Mouse (Mus musculus) monocyte, adult 2 months (primary cell): Measurements from ENCODE around the gene Pbx2.

Source experiments
- DNase-seq, 2 experiments: peaks; one replicate each; pipeline ENCODE4 v3.0.0; 2022; ENCODE audit warnings: low spot score in 2 of 2, low read depth in 1 of 2

The Pbx2 gene

GRCm38 (mm10) chr17:34628644-34628967, 37.5 kb downstream of the Pbx2 start:
- DNase-seq = no peak

- DNase-seq = no peak
Observed at GRCm38 (mm10) chr17:34629221-34629751, 38.2 kb downstream of the Pbx2 start, which contains the start of gene Prrt1. Prrt1 (plus strand) TSS chr17:34629533.

DNA sequence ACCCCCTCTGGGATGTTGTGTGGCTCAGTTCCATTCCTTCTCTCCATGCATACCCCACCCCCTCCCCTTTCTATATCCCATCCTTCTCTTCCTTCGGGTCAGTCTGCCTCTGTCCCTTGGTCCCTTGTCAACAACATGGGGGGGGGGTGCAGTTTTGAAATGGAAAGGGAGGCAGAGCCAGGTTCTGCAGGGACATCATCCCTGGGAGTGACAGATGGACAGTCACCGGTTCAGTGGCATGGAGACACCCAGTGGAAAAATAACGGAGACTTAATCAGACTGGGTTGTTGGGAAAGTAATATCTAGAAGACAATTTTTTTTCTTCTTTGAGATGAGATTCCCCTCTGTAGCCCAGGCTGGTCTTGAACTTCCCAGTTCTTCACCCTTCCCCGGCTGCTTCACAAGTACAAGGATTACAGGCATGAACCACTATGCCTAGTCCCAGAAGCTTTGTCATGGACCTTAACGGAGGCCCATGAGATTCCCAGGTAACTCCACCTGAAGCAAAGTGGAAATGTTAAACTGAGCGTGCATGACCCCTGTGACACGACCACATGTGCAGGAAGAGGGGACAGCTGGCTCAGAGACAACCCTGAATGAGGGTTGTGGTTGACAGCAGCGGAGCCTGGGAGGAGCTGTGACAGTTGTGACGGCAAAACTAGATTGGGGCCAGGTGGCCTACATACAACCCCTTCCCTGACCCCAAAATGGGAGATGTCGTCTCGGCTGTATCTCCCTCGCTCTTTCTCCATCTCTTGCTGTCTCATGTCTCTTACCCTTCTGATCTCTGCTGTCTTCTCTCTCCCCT, 38.9 kb downstream of the Pbx2 start:
- DNase-seq = no peak

- DNase-seq = no peak
Observed at GRCm38 (mm10) chr17:34630761-34631301, 39.8 kb downstream of the Pbx2 start.

DNA sequence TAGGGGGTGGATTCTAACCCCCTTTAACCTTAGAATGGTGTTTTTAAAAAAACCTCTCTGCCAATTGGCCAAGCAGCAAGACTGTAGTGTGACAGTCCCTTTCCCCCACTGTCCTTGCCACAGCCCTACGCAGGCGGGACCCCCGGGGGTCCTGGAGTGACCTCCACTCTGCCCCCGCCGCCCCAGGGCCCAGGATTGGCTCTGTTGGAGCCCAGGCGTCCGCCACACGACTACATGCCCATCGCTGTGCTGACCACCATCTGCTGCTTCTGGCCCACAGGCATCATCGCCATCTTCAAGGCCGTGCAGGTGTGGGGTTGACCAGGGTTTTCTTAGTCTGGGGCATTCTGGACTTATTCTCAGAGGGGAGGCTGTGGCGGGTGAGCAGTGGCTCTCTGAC, 40.6 kb downstream of the Pbx2 start:
- no peak for DNase-seq

DNA sequence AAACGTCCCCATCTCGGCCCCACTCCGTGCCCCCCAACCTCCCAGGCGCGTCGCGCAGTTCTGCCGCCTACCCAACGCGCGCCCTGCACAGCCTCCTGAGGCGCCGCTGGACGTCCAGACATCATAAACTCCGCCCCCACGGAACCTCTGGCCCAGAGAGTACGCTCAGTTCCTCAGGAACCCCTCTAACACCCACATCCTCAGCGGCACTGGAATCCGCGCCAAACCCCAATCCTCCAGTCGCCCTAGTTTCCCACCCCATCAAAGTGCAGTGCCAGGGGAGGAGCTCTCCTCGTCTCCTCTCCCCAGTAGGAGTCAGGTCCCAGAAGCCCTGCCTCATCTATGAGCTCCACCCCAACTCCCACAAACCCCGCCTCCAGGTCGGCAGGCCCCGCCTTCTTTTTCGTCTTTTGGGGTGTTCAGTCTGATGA, 41.2 kb downstream of the Pbx2 start:
- peak; percentile 75 to 89 for DNase-seq

GRCm38 (mm10) chr17:34635671-34636070, 44.6 kb downstream of the Pbx2 start:
- DNase-seq = no peak

- no peak for DNase-seq
Observed at GRCm38 (mm10) chr17:34637459-34637858, 46.4 kb downstream of the Pbx2 start.

GRCm38 (mm10) chr17:34639461-34640255, 48.6 kb downstream of the Pbx2 start:
- peak; percentile 65 to 75 for DNase-seq

GRCm38 (mm10) chr17:34640778-34641601, 49.9 kb downstream of the Pbx2 start:
- no peak for DNase-seq

DNA sequence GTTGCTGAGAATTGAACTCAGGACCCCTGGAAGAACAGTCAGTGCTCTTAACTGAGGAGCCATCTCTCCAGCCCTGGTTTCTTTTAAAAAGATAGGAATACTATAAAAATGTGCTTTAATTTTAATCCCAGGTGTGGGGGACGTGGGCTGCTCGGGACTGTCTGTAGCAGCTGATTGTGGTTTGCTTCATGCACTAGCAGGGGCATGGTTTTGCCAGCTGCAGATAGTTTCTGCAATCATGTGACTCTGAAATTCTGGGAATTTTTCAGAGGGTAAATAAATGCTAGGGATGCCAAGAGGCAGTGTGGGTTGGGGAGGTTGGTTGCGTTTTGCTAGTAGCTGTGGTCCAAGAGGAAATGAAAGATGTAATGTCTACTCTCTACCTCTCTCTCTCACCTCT, 50.9 kb downstream of the Pbx2 start:
- DNase-seq = no peak

- DNase-seq = no peak
Observed at GRCm38 (mm10) chr17:34643379-34643778, 52.3 kb downstream of the Pbx2 start.

GRCm38 (mm10) chr17:34643944-34644343, 52.9 kb downstream of the Pbx2 start:
- no peak for DNase-seq

- DNase-seq = peak; percentile 90 to 94
Observed at GRCm38 (mm10) chr17:34644608-34645007, 53.5 kb downstream of the Pbx2 start, which contains the start of gene Fkbpl. Fkbpl (plus strand) TSS chr17:34644764.

- DNase-seq = no peak
Observed at GRCm38 (mm10) chr17:34645256-34645829, 54.3 kb downstream of the Pbx2 start.

DNA sequence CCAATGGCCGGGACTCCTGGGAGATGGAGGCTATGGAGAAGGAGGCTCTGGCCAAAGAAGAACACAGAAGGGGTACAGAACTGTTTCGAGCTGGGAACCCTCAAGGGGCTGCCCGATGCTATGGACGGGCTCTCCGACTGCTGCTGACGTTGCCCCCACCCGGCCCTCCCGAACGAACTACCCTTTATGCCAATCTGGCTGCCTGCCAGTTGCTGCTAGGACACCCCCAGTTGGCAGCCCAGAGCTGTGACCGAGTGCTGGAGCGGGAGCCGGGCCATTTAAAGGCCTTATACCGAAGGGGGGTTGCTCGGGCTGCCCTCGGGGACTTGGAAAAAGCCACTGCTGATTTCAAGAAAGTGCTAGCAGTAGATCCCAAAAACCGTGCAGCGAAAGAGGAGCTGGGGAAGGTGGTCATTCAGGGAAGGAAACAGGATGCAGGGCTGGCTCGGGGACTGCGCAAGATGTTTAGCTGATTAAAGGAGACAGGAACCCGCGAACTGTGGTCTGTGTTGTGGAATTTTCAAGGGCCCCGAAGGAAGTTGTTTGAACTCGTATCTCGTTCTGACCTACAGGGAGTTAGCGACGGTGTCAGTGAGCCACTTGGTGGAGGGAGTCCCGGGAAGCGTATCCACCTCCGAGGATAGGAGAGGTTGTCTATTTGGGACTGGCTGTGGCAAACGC, 54.9 kb downstream of the Pbx2 start:
- no peak for DNase-seq
